8 mouse cellular contexts compared by ENCODE assay signal in the genomic region with DNA sequence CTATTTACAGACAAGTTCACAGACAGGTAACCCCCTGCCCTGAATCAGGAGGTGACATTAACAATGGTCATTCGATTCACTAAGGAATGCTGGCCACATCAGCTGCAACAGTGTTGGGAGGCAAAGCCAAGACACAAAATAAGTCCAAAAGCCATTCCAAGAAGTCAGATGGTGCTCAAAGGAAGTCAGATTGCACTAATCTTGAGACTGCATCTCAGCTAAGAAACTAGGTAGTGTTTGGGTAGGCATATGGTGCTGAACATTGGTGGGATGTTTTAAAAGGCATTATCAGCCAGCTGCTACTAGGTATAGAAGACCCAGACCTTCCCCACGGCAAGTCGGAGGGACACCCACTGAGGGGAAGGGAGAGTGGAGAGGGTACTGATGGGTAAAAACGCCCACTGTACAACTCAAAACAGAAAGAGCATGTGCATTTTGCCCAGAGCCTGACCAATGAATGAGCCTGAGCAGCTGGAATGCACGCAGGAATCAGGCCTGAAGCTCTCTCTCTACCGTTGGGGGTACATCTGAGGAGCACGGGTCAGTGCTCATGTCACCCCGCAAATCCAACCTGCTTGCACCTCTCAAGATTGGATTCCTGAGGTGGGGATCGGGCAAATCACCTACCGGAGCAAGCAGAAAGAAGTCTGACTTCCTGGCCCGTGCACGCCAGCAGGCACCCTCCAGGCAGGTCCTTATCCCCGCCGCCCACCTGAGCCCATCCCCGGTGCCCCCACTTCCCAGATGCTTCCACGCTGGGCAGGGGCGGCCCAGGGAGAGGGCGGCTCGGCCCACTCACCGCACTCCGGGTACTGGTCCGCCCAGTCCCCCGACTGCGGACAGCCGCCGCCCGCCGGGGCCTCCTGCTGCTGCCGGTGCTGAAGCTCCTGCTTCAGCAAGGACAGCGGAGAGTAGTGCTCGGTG. TPM values are rescaled to one million over a fixed set of nuclear protein-coding genes. Genes with fewer than 3 reads are reported as not detected.
DNase-seq lines count a peak whose midpoint lies in the region; ATAC-seq and TF ChIP-seq lines count a peak whose summit lies in the region.

No protein-coding gene starts in this region.

- ATAC-seq in kidney, postnatal 0 days (replicated peaks; ENCODE audit: low FRiP score, low read depth): peak; percentile 48; the same call in 1 of the 2 replicates
- ATAC-seq in G1E (ENCODE audit: extremely low read depth, insufficient number of reproducible peaks, low FRiP score, poor library complexity, severe bottlenecking): peak; percentile 36
- no peak; the same call in none of the 2 replicates for ATAC-seq in embryonic facial prominence, embryonic 12.5 days (ENCODE audit: insufficient number of reproducible peaks, insufficient read depth, low FRiP score, low TSS enrichment)
- peak; percentile 60 for ATAC-seq in intestine, embryonic 16.5 days

- DNase-seq in kidney, postnatal 0 days (ENCODE audit: low spot score): no peak
- DNase-seq in kidney, postnatal 14 days: no peak
- DNase-seq in G1E (ENCODE audit: low spot score): peak; percentile 42
- no peak for DNase-seq in cerebellum, adult 18-20 months
- no peak for DNase-seq in kidney, adult 18-20 months

- H3K4me3 ChIP-seq in kidney, postnatal 0 days (replicated peaks; ENCODE audit: low read depth, low read length): peak overlapping the region; percentile 78
- H3K4me3 ChIP-seq in G1E (ENCODE audit: low read depth, low read length) (peak overlapping the region; percentile 97), myocyte (peak overlapping the region; percentile 51)
- peak overlapping the region; percentile 91 for H3K4me3 ChIP-seq in embryonic facial prominence, embryonic 12.5 days
- peak overlapping the region; percentile 93 for H3K4me3 ChIP-seq in intestine, embryonic 16.5 days (ENCODE audit: low read length)

- 0 out of 2 replicates have a peak, but pooled peaks cover 1% of the 10 kb centered on the region for H3K36me3 ChIP-seq in kidney, postnatal 0 days (ENCODE audit: insufficient read depth, low read length)
- H3K36me3 ChIP-seq in G1E (replicated peaks): peaks cover 47% of the 10 kb centered on the region
- peaks cover 2% of the 10 kb centered on the region; the same call in 1 of the 2 replicates for H3K36me3 ChIP-seq in embryonic facial prominence, embryonic 12.5 days
- no peaks in the 10 kb centered on the region for H3K36me3 ChIP-seq in intestine, embryonic 16.5 days (ENCODE audit: control insufficient read depth, insufficient read depth, low read length)
- H3K36me3 ChIP-seq in myocyte (ENCODE audit: control insufficient read depth, insufficient read depth): no peaks in the 10 kb centered on the region

- peaks cover 19% of the 10 kb centered on the region for H3K4me1 ChIP-seq in kidney, postnatal 0 days (replicated peaks; ENCODE audit: insufficient read depth, low read length)
- peaks cover 29% of the 10 kb centered on the region for H3K4me1 ChIP-seq in G1E (ENCODE audit: insufficient read depth, low read depth, low read length)
- H3K4me1 ChIP-seq in embryonic facial prominence, embryonic 12.5 days: peaks cover 21% of the 10 kb centered on the region
- H3K4me1 ChIP-seq in intestine, embryonic 16.5 days (ENCODE audit: control insufficient read depth, insufficient read depth, low read length): peaks cover 17% of the 10 kb centered on the region

- WGBS in kidney, postnatal 0 days: 2% methylated on average over 31 of the region's 31 CpGs
- 3% methylated on average over 30 of the region's 31 CpGs for WGBS in embryonic facial prominence, embryonic 12.5 days
- WGBS in intestine, embryonic 16.5 days: 2% methylated on average over 31 of the region's 31 CpGs

- no peaks in the 10 kb centered on the region for H3K27me3 ChIP-seq in kidney, postnatal 0 days (ENCODE audit: insufficient read depth, low read length)
- H3K27me3 ChIP-seq in G1E (ENCODE audit: insufficient read depth, low read length): no peaks in the 10 kb centered on the region
- H3K27me3 ChIP-seq in embryonic facial prominence, embryonic 12.5 days: no peaks in the 10 kb centered on the region
- H3K27me3 ChIP-seq in intestine, embryonic 16.5 days (replicated peaks; ENCODE audit: control insufficient read depth, insufficient read depth, low read length): no peaks in the 10 kb centered on the region
- no peaks in the 10 kb centered on the region for H3K27me3 ChIP-seq in myocyte (ENCODE audit: control insufficient read depth, insufficient read depth, insufficient read length)

- TF ChIP-seq POLR2A in myocyte (IDR thresholded peaks at IDR 0.05; ENCODE audit: insufficient read length, low read depth): no peak

- H3ac ChIP-seq in myocyte (ENCODE audit: control insufficient read depth, insufficient read length): peak overlapping the region; percentile 63

- peak overlapping the region; percentile 73 for H3K9ac ChIP-seq in kidney, postnatal 0 days (ENCODE audit: low read depth, low read length)
- H3K9ac ChIP-seq in embryonic facial prominence, embryonic 12.5 days: peak overlapping the region; percentile 78
- peak overlapping the region; percentile 90 for H3K9ac ChIP-seq in intestine, embryonic 16.5 days (ENCODE audit: low read depth, low read length)

- H3K27ac ChIP-seq in kidney, postnatal 0 days: 0 out of 2 replicates have a peak overlapping the region, but pooled peaks have one; percentile 26
- no peak overlapping the region for H3K27ac ChIP-seq in embryonic facial prominence, embryonic 12.5 days
- no peak overlapping the region; the same call in 1 of the 2 replicates for H3K27ac ChIP-seq in intestine, embryonic 16.5 days (ENCODE audit: low read length)

- H3K4me2 ChIP-seq in kidney, postnatal 0 days (ENCODE audit: low read length): peak overlapping the region; percentile 78
- H3K4me2 ChIP-seq in embryonic facial prominence, embryonic 12.5 days (replicated peaks): peak overlapping the region; percentile 89
- H3K4me2 ChIP-seq in intestine, embryonic 16.5 days (ENCODE audit: low read depth, low read length): peak overlapping the region; percentile 92
- H3K4me2 ChIP-seq in myocyte (ENCODE audit: low read depth): peak overlapping the region; percentile 97

- H3K79me2 ChIP-seq in myocyte (ENCODE audit: control insufficient read depth, insufficient read depth): peaks cover 29% of the 10 kb centered on the region

- no peak for TF ChIP-seq CTCF in kidney, postnatal 0 days (IDR thresholded peaks at IDR 0.05; ENCODE audit: low read depth)
- no peak for TF ChIP-seq CTCF in G1E (IDR thresholded peaks at IDR 0.05; ENCODE audit: low read depth, low read length)

- no peaks in the 10 kb centered on the region for H3K9me3 ChIP-seq in kidney, postnatal 0 days (replicated peaks; ENCODE audit: low read length)
- no peaks in the 10 kb centered on the region for H3K9me3 ChIP-seq in G1E (replicated peaks)
- no peaks in the 10 kb centered on the region for H3K9me3 ChIP-seq in embryonic facial prominence, embryonic 12.5 days
- no peaks in the 10 kb centered on the region for H3K9me3 ChIP-seq in intestine, embryonic 16.5 days (ENCODE audit: control insufficient read depth, low read length)

TF ChIP-seq in myocyte, 11 proteins besides CTCF, POLR2A, EP300 and RAD21 (continues in another document):
- TF ChIP-seq MAX (IDR thresholded peaks at IDR 0.05; ENCODE audit: low read depth) (no peak), USF1 (IDR thresholded peaks at IDR 0.05; ENCODE audit: low read depth) (no peak), E2F4 (IDR thresholded peaks at IDR 0.05; ENCODE audit: insufficient read depth) (no peak), REST (IDR thresholded peaks at IDR 0.05; ENCODE audit: insufficient read depth, insufficient read length) (no peak), MYOD1 (IDR thresholded peaks at IDR 0.05; ENCODE audit: control insufficient read depth in 1 of 3, insufficient read length in 2 of 3, low read depth in 2 of 3) (no peak), CEBPB (IDR thresholded peaks at IDR 0.05; ENCODE audit: insufficient read depth, poor library complexity, severe bottlenecking) (no peak), SRF (IDR thresholded peaks at IDR 0.05; ENCODE audit: control insufficient read depth, insufficient read length, low read depth) (no peak), POLR2AphosphoS2 (IDR thresholded peaks at IDR 0.05; ENCODE audit: insufficient read length, low read depth) (no peak), TCF3 (IDR thresholded peaks at IDR 0.05; ENCODE audit: insufficient read length, low read depth) (no peak)

RNA-seq across cellular contexts. Expression of a gene that starts 0.6 kb away (rescaled TPM):
- polyA plus RNA-seq in kidney, postnatal 0 days (2015; fragmentation: Nextera tagmentation; extraction: Ambion mirVana): 29.0 and 29.9 TPM in 2 replicates
- total RNA-seq in G1E (2014; fragmentation: Nextera tagmentation) (26.2 and 35.1 TPM in 2 replicates), G1E (2017) (30.4 and 35.5 TPM in 2 replicates)
- polyA plus RNA-seq in G1E (2012) (6.8 and 9.2 TPM in 2 replicates), myocyte (2012; fragmentation: generic; extraction: Trizol) (25.6 TPM)
- 52.8 and 54.1 TPM in 2 replicates for polyA plus RNA-seq in embryonic facial prominence, embryonic 12.5 days (2016; fragmentation: Nextera tagmentation; extraction: Ambion mirVana)
- 34.7 and 35.0 TPM in 2 replicates for polyA plus RNA-seq in intestine, embryonic 16.5 days (2015; fragmentation: Nextera tagmentation; extraction: Ambion mirVana)

RNA-seq across cellular contexts. Expression of a gene that starts 0.7 kb away (rescaled TPM):
- 18.5 and 19.9 TPM in 2 replicates for polyA plus RNA-seq in kidney, postnatal 0 days (2015; fragmentation: Nextera tagmentation; extraction: Ambion mirVana)
- total RNA-seq in G1E (2014; fragmentation: Nextera tagmentation) (12.4 and 26.0 TPM in 2 replicates), G1E (2017) (4.2 and 5.0 TPM in 2 replicates)
- polyA plus RNA-seq in G1E (2012) (22.0 and 22.9 TPM in 2 replicates), myocyte (2012; fragmentation: generic; extraction: Trizol) (10.0 TPM)
- polyA plus RNA-seq in embryonic facial prominence, embryonic 12.5 days (2016; fragmentation: Nextera tagmentation; extraction: Ambion mirVana): 33.2 and 35.6 TPM in 2 replicates
- 15.2 and 17.1 TPM in 2 replicates for polyA plus RNA-seq in intestine, embryonic 16.5 days (2015; fragmentation: Nextera tagmentation; extraction: Ambion mirVana)

RNA-seq across cellular contexts. Expression of a gene that starts 30.4 kb away (rescaled TPM):
- polyA plus RNA-seq in kidney, postnatal 0 days (2015; fragmentation: Nextera tagmentation; extraction: Ambion mirVana): 4.8 and 5.2 TPM in 2 replicates
- total RNA-seq in G1E (2014; fragmentation: Nextera tagmentation) (not detected in 2 replicates), G1E (2017) (0.35 TPM in 1 of 2 replicates, not detected in the other)
- polyA plus RNA-seq in G1E (2012) (not detected in 2 replicates), myocyte (2012; fragmentation: generic; extraction: Trizol) (0.36 TPM)
- 6.7 and 8.0 TPM in 2 replicates for polyA plus RNA-seq in embryonic facial prominence, embryonic 12.5 days (2016; fragmentation: Nextera tagmentation; extraction: Ambion mirVana)
- 2.8 and 2.9 TPM in 2 replicates for polyA plus RNA-seq in intestine, embryonic 16.5 days (2015; fragmentation: Nextera tagmentation; extraction: Ambion mirVana)

RNA-seq across cellular contexts. Expression of a gene that starts 58.0 kb away (rescaled TPM):
- polyA plus RNA-seq in kidney, postnatal 0 days (2015; fragmentation: Nextera tagmentation; extraction: Ambion mirVana): 30.2 and 32.0 TPM in 2 replicates
- 26.9 and 27.9 TPM in 2 replicates for total RNA-seq in G1E (2014; fragmentation: Nextera tagmentation)
- total RNA-seq in G1E (2017): 5.8 and 7.2 TPM in 2 replicates
- 16.8 and 20.3 TPM in 2 replicates for polyA plus RNA-seq in G1E (2012)
- 32.0 and 32.1 TPM in 2 replicates for polyA plus RNA-seq in embryonic facial prominence, embryonic 12.5 days (2016; fragmentation: Nextera tagmentation; extraction: Ambion mirVana)
- 17.0 and 20.8 TPM in 2 replicates for polyA plus RNA-seq in intestine, embryonic 16.5 days (2015; fragmentation: Nextera tagmentation; extraction: Ambion mirVana)
- 102 TPM for polyA plus RNA-seq in myocyte (2012; fragmentation: generic; extraction: Trizol)
